Mouse (Mus musculus): Measurements from ENCODE around the gene Zfp870. TPM values are rescaled to one million over a fixed set of nuclear protein-coding genes. Genes with fewer than 3 reads are reported as not detected.

Zfp870 gene
- polyA plus RNA-seq, 1 experiment from 2014 or later: 10.9 TPM

DNA sequence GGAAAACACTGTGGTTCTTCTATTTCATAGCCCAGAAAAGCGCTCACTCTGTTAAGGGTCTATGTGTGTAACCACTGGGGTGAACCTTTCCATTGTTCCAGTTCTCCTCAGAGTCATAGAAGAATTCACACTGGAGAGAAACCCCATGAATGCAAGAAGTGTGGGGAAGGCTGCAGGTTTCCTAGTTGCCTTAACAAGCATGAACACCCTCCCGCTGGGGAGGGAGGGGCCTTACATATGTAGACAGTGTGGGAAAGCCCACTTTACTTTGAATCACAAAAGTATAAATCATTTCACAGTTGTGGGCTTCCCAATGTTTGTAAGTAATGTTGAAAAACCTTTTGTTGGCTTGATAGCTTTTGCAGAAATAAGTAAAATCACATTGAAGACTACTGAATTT is 50.1 kb downstream of the Zfp870 start:
- Histone ChIP-seq H3K27me3 (replicated peaks; ENCODE audit: control insufficient read depth, insufficient read depth, low read length) (no peaks in the 10 kb centered on the region), H3K4me2 (ENCODE audit: low read length) (no peak overlapping the region), H3K9me3 (replicated peaks; ENCODE audit: control insufficient read depth, low read length) (no peaks in the 10 kb centered on the region), H3K4me3 (ENCODE audit: low read depth, low read length) (no peak overlapping the region), H3K4me1 (ENCODE audit: control insufficient read depth, insufficient read depth, low read length) (no peaks in the 10 kb centered on the region), H3K36me3 (ENCODE audit: control insufficient read depth, insufficient read depth, low read length) (no peaks in the 10 kb centered on the region), H3K27ac (ENCODE audit: low read depth, low read length) (no peak overlapping the region), H3K9ac (ENCODE audit: low read length) (no peak overlapping the region)
- no peak for ATAC-seq
- 74% methylated on average over 2 of the region's 2 CpGs for WGBS
- no peak for DNase-seq (ENCODE audit: low spot score)

- no peak overlapping the region for H3K4me3 ChIP-seq (ENCODE audit: low read depth, low read length)
- ATAC-seq: no peak
- 49% methylated on average over 15 of the region's 15 CpGs for WGBS
- H3K4me2 ChIP-seq (ENCODE audit: low read length): no peak overlapping the region
- no peaks in the 10 kb centered on the region for H3K9me3 ChIP-seq (replicated peaks; ENCODE audit: control insufficient read depth, low read length)
- no peaks in the 10 kb centered on the region for H3K4me1 ChIP-seq (ENCODE audit: control insufficient read depth, insufficient read depth, low read length)
- no peaks in the 10 kb centered on the region for H3K36me3 ChIP-seq (ENCODE audit: control insufficient read depth, insufficient read depth, low read length)
- no peak overlapping the region for H3K9ac ChIP-seq (ENCODE audit: low read length)
- no peaks in the 10 kb centered on the region for H3K27me3 ChIP-seq (replicated peaks; ENCODE audit: control insufficient read depth, insufficient read depth, low read length)
- DNase-seq (ENCODE audit: low spot score): no peak
- no peak overlapping the region for H3K27ac ChIP-seq (ENCODE audit: low read depth, low read length)
These were observed 52.2 kb downstream of the Zfp870 start for GRCm38 (mm10) chr17:32839083-32839802.

GRCm38 (mm10) chr17:32830418-32830782 is 61.0 kb downstream of the Zfp870 start:
- ATAC-seq: peak; percentile 32; the same call in 1 of the 2 replicates
- Histone ChIP-seq H3K4me1 (ENCODE audit: control insufficient read depth, insufficient read depth, low read length) (peaks cover 6% of the 10 kb centered on the region; the same call in 1 of the 2 replicates), H3K27ac (ENCODE audit: low read depth, low read length) (no peak overlapping the region), H3K4me3 (ENCODE audit: low read depth, low read length) (peak overlapping the region; percentile 66), H3K36me3 (ENCODE audit: control insufficient read depth, insufficient read depth, low read length) (peaks cover 3% of the 10 kb centered on the region; the same call in 1 of the 2 replicates), H3K27me3 (replicated peaks; ENCODE audit: control insufficient read depth, insufficient read depth, low read length) (no peaks in the 10 kb centered on the region), H3K9ac (ENCODE audit: low read length) (0 out of 2 replicates have a peak overlapping the region, but pooled peaks have one; percentile 90), H3K4me2 (ENCODE audit: low read length) (peak overlapping the region; percentile 79), H3K9me3 (replicated peaks; ENCODE audit: control insufficient read depth, low read length) (no peaks in the 10 kb centered on the region)
- 39% methylated on average over 3 of the region's 3 CpGs for WGBS
- no peak for DNase-seq (ENCODE audit: low spot score)

GRCm38 (mm10) chr17:32829540-32830417 is 61.7 kb downstream of the Zfp870 start, which contains the start of gene Zfp799:
Gene Zfp799, minus strand, starts transcription at chr17:32830261.
- DNase-seq (ENCODE audit: low spot score) (peak; percentile 98), ATAC-seq (peak; percentile 100)
- no peaks in the 10 kb centered on the region for H3K27me3 ChIP-seq (replicated peaks; ENCODE audit: control insufficient read depth, insufficient read depth, low read length)
- peaks cover 6% of the 10 kb centered on the region; the same call in 1 of the 2 replicates for H3K4me1 ChIP-seq (ENCODE audit: control insufficient read depth, insufficient read depth, low read length)
- peak within 1 kb of the TSS; percentile 74 for H3K27ac ChIP-seq (ENCODE audit: low read depth, low read length)
- no peaks in the 10 kb centered on the region for H3K9me3 ChIP-seq (replicated peaks; ENCODE audit: control insufficient read depth, low read length)
- peak within 1 kb of the TSS; percentile 90 for H3K9ac ChIP-seq (ENCODE audit: low read length)
- WGBS: 3% methylated on average over 35 of the region's 35 CpGs
- H3K4me3 ChIP-seq (ENCODE audit: low read depth, low read length): peak within 1 kb of the TSS; percentile 66
- H3K36me3 ChIP-seq (ENCODE audit: control insufficient read depth, insufficient read depth, low read length): peaks cover 8% of the 10 kb centered on the region
- peak within 1 kb of the TSS; percentile 79 for H3K4me2 ChIP-seq (ENCODE audit: low read length)

Other genes starting within 250 kb of the Zfp870 start
- gene Cyp4f40, start 232.7 kb downstream of the Zfp870 start, polyA plus RNA-seq (2014; fragmentation: Nextera tagmentation; extraction: Ambion mirVana): not detected in 2 replicates
- 0.76 and 1.5 TPM in 2 replicates for gene Cyp4f15, start 206.0 kb downstream of the Zfp870 start, polyA plus RNA-seq (2014; fragmentation: Nextera tagmentation; extraction: Ambion mirVana)
- 44.1 and 72.0 TPM in 2 replicates for gene Zfp871, start 103.4 kb downstream of the Zfp870 start, polyA plus RNA-seq (2014; fragmentation: Nextera tagmentation; extraction: Ambion mirVana)
- gene Zfp811, start 81.7 kb downstream of the Zfp870 start, polyA plus RNA-seq (2014; fragmentation: Nextera tagmentation; extraction: Ambion mirVana): 22.2 and 25.2 TPM in 2 replicates
- gene Zfp799, start 61.4 kb downstream of the Zfp870 start, polyA plus RNA-seq (2014; fragmentation: Nextera tagmentation; extraction: Ambion mirVana): 20.7 and 25.7 TPM in 2 replicates
- 0.10 TPM in 1 of 2 replicates, not detected in the other for gene Cyp4f14, start 25.7 kb upstream of the Zfp870 start, polyA plus RNA-seq (2014; fragmentation: Nextera tagmentation; extraction: Ambion mirVana)
- 3.6 and 4.5 TPM in 2 replicates for gene Cyp4f13, start 55.8 kb upstream of the Zfp870 start, polyA plus RNA-seq (2014; fragmentation: Nextera tagmentation; extraction: Ambion mirVana)
- 12.1 and 12.7 TPM in 2 replicates for gene Zfp472, start 74.2 kb upstream of the Zfp870 start, polyA plus RNA-seq (2014; fragmentation: Nextera tagmentation; extraction: Ambion mirVana)
- gene Zfp952, start 101.5 kb upstream of the Zfp870 start, polyA plus RNA-seq (2014; fragmentation: Nextera tagmentation; extraction: Ambion mirVana): 17.5 and 20.0 TPM in 2 replicates
- 25.5 and 29.9 TPM in 2 replicates for gene Zfp763, start 141.8 kb upstream of the Zfp870 start, polyA plus RNA-seq (2014; fragmentation: Nextera tagmentation; extraction: Ambion mirVana)
- gene 4921501E09Rik, start 176.4 kb upstream of the Zfp870 start, polyA plus RNA-seq (2014; fragmentation: Nextera tagmentation; extraction: Ambion mirVana): not detected in 2 replicates
- gene Zfp563, start 197.7 kb upstream of the Zfp870 start, polyA plus RNA-seq (2014; fragmentation: Nextera tagmentation; extraction: Ambion mirVana): 24.4 and 26.6 TPM in 2 replicates
- 0.22 TPM in 1 of 2 replicates, not detected in the other for gene Morc2b, start 248.0 kb upstream of the Zfp870 start, polyA plus RNA-seq (2014; fragmentation: Nextera tagmentation; extraction: Ambion mirVana)